Mouse (Mus musculus) spleen, embryonic (tissue): ENCODE measurements around the gene Gm2016.
"Not testable (repeated sequence)": the region's sequence is repeated elsewhere in the genome, so short reads cannot be mapped to it uniquely, and the experiment has no call there.

Experiments used
- CTCF ChIA-PET: fragments of 350-600 bp; sonication (Branson Sonifier 250); formaldehyde crosslinking; loops from one replicate; lab custom pipeline; 2022; lab: Charles Lee

Gene Gm2016

GRCm38 (mm10) chr12:87873772-87874171, at the start of gene Gm2016:
Gm2016 (plus strand) TSS chr12:87874072.
- CTCF ChIA-PET: not testable (repeated sequence)

GRCm38 (mm10) chr12:87842239-87842638, 31.6 kb upstream of the Gm2016 start, which contains the start of gene Gm2001:
Gm2001 (minus strand) TSS chr12:87842339.
- CTCF ChIA-PET: not testable (repeated sequence)

- CTCF ChIA-PET: not testable (repeated sequence)
Observed at GRCm38 (mm10) chr12:87850657-87851056, 23.2 kb upstream of the Gm2016 start.

- CTCF ChIA-PET: not testable (repeated sequence)
Observed at GRCm38 (mm10) chr12:87856067-87856466, 17.8 kb upstream of the Gm2016 start.

- CTCF ChIA-PET: not testable (repeated sequence)
Observed at GRCm38 (mm10) chr12:87861740-87862692, 11.9 kb upstream of the Gm2016 start.

GRCm38 (mm10) chr12:87863638-87864037, 10.2 kb upstream of the Gm2016 start:
- CTCF ChIA-PET: not testable (repeated sequence)

GRCm38 (mm10) chr12:87864048-87864447, 9.8 kb upstream of the Gm2016 start:
- CTCF ChIA-PET: not testable (repeated sequence)

- CTCF ChIA-PET: not testable (repeated sequence)
Observed at GRCm38 (mm10) chr12:87895070-87895469, 21.2 kb downstream of the Gm2016 start, which contains the start of gene Gm2022. Gm2022 (plus strand) TSS chr12:87895370.

- CTCF ChIA-PET: not testable (repeated sequence)
Observed at GRCm38 (mm10) chr12:87919721-87920120, 45.8 kb downstream of the Gm2016 start, which contains the start of gene Gm2035. Gm2035 (minus strand) TSS chr12:87919857.
